Mouse (Mus musculus) intestine, embryonic 15.5 days (tissue): ENCODE data around the gene Mkrn2. TPM values are rescaled to one million over a fixed set of nuclear protein-coding genes. Genes with fewer than 3 reads are reported as not detected.

Experiments
- ATAC-seq: fragments of 200-750 bp; cut with Nextera tagmentation; 2 replicates; pipeline ENCODE4 v1.8.0; 2017; ENCODE audit warnings: moderate TSS enrichment, moderate library complexity
- H3K27ac ChIP-seq: fragments of 300-500 bp; sonication (generic); 2 replicates; pipeline ENCODE4 v1.5.1; 2015; ENCODE audit warnings: mild to moderate bottlenecking, inconsistent platforms
- H3K27me3 ChIP-seq: fragments of 300-500 bp; sonication (generic); replicated peaks from 2 replicates; pipeline ENCODE4 v1.6.1; 2015; ENCODE audit warnings: inconsistent platforms
- H3K36me3 ChIP-seq: fragments of 300-500 bp; sonication (generic); 2 replicates; pipeline ENCODE4 v1.6.1; 2015; ENCODE audit warnings: inconsistent platforms
- H3K4me1 ChIP-seq: fragments of 300-500 bp; sonication (generic); replicated peaks from 2 replicates; pipeline ENCODE4 v1.6.1; 2015; ENCODE audit warnings: inconsistent platforms
- H3K4me2 ChIP-seq: fragments of 300-500 bp; sonication (generic); replicated peaks from 2 replicates; pipeline ENCODE4 v1.6.1; 2015; ENCODE audit warnings: mild to moderate bottlenecking, inconsistent platforms
- H3K4me3 ChIP-seq: fragments of 300-500 bp; sonication (generic); replicated peaks from 2 replicates; pipeline ENCODE4 v1.5.1; 2015; ENCODE audit warnings: inconsistent platforms
- H3K9ac ChIP-seq: fragments of 300-500 bp; sonication (generic); 2 replicates; pipeline ENCODE4 v1.6.1; 2015; ENCODE audit warnings: inconsistent platforms
- H3K9me3 ChIP-seq: fragments of 300-500 bp; sonication (generic); 2 replicates; pipeline ENCODE4 v1.6.1; 2016; ENCODE audit warnings: inconsistent platforms
- whole genome bisulfite sequencing: fragments of 180-500 bp; shearing (Covaris S2); methylation state at CpG from one replicate; pipeline ENCODE4 v1.1.7; 2015; 5-methylcytosine and 5-hydroxymethylcytosine counted together
- polyA plus RNA-seq: library from polyadenylated mRNA; unstranded; fragments of >200 nt; fragmentation: Nextera tagmentation; extraction: Ambion mirVana; gene quantifications from 2 replicates; pipeline ENCODE4 v1.2.1, GENCODE M21; 2015

Mkrn2 gene
- polyA plus RNA-seq, 1 experiment from 2014 or later: 23.0 TPM

- H3K9ac ChIP-seq: no peak overlapping the region
- no peaks in the 10 kb centered on the region for H3K9me3 ChIP-seq
- ATAC-seq: no peak
- no peak overlapping the region for H3K4me2 ChIP-seq
- no peak overlapping the region for H3K4me3 ChIP-seq
- no peaks in the 10 kb centered on the region for H3K36me3 ChIP-seq
- H3K27me3 ChIP-seq: no peaks in the 10 kb centered on the region
- H3K4me1 ChIP-seq: peaks cover 2% of the 10 kb centered on the region; the same call in 1 of the 2 replicates
- H3K27ac ChIP-seq: no peak overlapping the region
Measured at GRCm38 (mm10) chr6:115658802-115659201, 57.1 kb downstream of the Mkrn2 start.

DNA sequence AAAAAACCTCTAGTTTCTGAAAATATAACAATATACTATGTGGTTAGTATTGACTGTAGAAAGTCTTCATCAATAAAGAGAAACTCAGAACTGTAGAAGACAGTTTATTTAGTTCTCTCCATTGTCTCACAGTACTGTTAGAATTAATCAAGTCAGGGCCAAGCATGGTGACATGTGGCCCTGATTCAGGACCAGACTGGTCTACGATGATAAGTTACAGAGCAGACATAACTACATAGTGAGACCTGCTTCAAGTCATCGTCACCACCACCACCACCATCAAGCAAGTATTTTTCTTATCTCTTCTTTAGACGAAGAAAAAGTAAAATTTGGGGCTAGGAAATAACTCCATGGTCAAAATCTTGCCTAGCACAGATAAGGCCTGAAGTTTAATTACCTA is 62.6 kb downstream of the Mkrn2 start:
- Histone ChIP-seq H3K27ac (no peak overlapping the region), H3K9me3 (no peaks in the 10 kb centered on the region), H3K36me3 (no peaks in the 10 kb centered on the region), H3K9ac (no peak overlapping the region), H3K4me1 (0 out of 2 replicates have a peak, but pooled peaks cover 3% of the 10 kb centered on the region), H3K4me3 (no peak overlapping the region), H3K27me3 (no peaks in the 10 kb centered on the region), H3K4me2 (no peak overlapping the region)
- no peak for ATAC-seq
- WGBS: 72% methylated on average over 3 of the region's 3 CpGs

DNA sequence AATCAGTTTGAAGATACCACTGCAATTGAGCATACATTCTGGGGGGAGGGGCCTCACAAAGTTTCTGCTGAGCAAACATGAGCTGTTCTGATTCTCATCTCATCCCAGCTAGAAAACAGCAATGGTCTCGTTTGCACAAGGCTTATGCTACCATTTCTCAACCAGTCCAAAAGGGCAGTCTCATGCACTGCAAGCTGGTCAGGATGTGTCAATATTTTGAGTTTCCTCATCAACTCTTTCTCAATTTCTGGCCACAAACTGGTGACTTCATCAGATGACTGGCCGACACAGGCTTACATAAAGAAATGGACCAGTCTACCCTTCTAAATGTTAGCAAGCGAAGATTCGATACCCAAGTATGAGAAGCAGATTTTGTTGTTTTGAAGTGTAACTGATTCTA is 64.9 kb downstream of the Mkrn2 start:
- Histone ChIP-seq H3K4me2 (no peak overlapping the region), H3K9ac (no peak overlapping the region), H3K27me3 (no peaks in the 10 kb centered on the region), H3K4me1 (0 out of 2 replicates have a peak, but pooled peaks cover 3% of the 10 kb centered on the region), H3K27ac (peak overlapping the region; percentile 52), H3K36me3 (no peaks in the 10 kb centered on the region), H3K9me3 (no peaks in the 10 kb centered on the region), H3K4me3 (no peak overlapping the region)
- ATAC-seq: peak; percentile 94
- WGBS: 63% methylated on average over 4 of the region's 4 CpGs

Other genes starting within 250 kb of the Mkrn2 start
- 15.5 and 17.9 TPM in 2 replicates for gene Pparg, start 241.0 kb upstream of the Mkrn2 start, polyA plus RNA-seq
- 26.9 and 27.4 TPM in 2 replicates for gene Tsen2, start 57.2 kb upstream of the Mkrn2 start, polyA plus RNA-seq
- gene Mkrn2os, start 9.3 kb upstream of the Mkrn2 start, polyA plus RNA-seq: 33.1 and 36.9 TPM in 2 replicates
- gene Raf1, start 74.7 kb downstream of the Mkrn2 start, polyA plus RNA-seq: 76.2 and 79.5 TPM in 2 replicates
- gene Tmem40, start 160.5 kb downstream of the Mkrn2 start, polyA plus RNA-seq: 0.78 and 1.2 TPM in 2 replicates
- 16.8 and 17.2 TPM in 2 replicates for gene Cand2, start 172.6 kb downstream of the Mkrn2 start, polyA plus RNA-seq
- gene Rpl32, start 206.8 kb downstream of the Mkrn2 start, polyA plus RNA-seq: 2,172 and 2,428 TPM in 2 replicates
- gene Efcab12, start 236.5 kb downstream of the Mkrn2 start, polyA plus RNA-seq: 0.42 and 0.49 TPM in 2 replicates